Mouse (Mus musculus) stomach, postnatal 0 days (tissue): Measurements from ENCODE around the gene Hltf. TPM values are rescaled to one million over a fixed set of nuclear protein-coding genes. Genes with fewer than 3 reads are reported as not detected.
"Not testable (repeated sequence)": the region's sequence is repeated elsewhere in the genome, so short reads cannot be mapped to it uniquely, and the experiment has no call there.

Source experiments
- ATAC-seq: fragments of 200-750 bp; cut with Nextera tagmentation; 2 replicates; pipeline ENCODE4 v1.8.0; 2017; ENCODE audit not compliant: low FRiP score, low TSS enrichment
- DNase-seq: peaks from one replicate; pipeline ENCODE4 v3.0.0-alpha.2; 2016; ENCODE audit warnings: low spot score
- H3K27ac ChIP-seq: fragments of 300-500 bp; sonication (generic); replicated peaks from 2 replicates; pipeline ENCODE4 v1.5.1; 2014; ENCODE audit warnings: mild to moderate bottlenecking, control low read depth
- H3K27me3 ChIP-seq: fragments of 300-500 bp; sonication (generic); 2 replicates; pipeline ENCODE4 v1.6.1; 2014; ENCODE audit warnings: low read length; ENCODE audit not compliant: control insufficient read depth, insufficient read depth
- H3K36me3 ChIP-seq: fragments of 300-500 bp; sonication (generic); 2 replicates; pipeline ENCODE4 v1.6.1; 2014; ENCODE audit warnings: low read length, mixed read lengths; ENCODE audit not compliant: control insufficient read depth, insufficient read depth
- H3K4me1 ChIP-seq: fragments of 300-500 bp; sonication (generic); replicated peaks from 2 replicates; pipeline ENCODE4 v1.6.1; 2014; ENCODE audit warnings: antibody characterized with exemption; ENCODE audit not compliant: control insufficient read depth, insufficient read depth
- H3K4me2 ChIP-seq: fragments of 300-500 bp; sonication (generic); replicated peaks from 2 replicates; pipeline ENCODE4 v1.6.1; 2014; ENCODE audit warnings: low read depth, mild to moderate bottlenecking, control low read depth, moderate library complexity
- H3K4me3 ChIP-seq: fragments of 300-500 bp; sonication (generic); 2 replicates; pipeline ENCODE4 v1.5.1; 2014; ENCODE audit warnings: low read depth, low read length, control low read depth
- H3K9ac ChIP-seq: fragments of 300-500 bp; sonication (generic); 2 replicates; pipeline ENCODE4 v1.6.1; 2014; ENCODE audit warnings: mild to moderate bottlenecking, low read length, control low read depth, mixed read lengths
- H3K9me3 ChIP-seq: fragments of 300-500 bp; sonication (generic); 2 replicates; pipeline ENCODE4 v1.6.1; 2016; ENCODE audit warnings: low read length; ENCODE audit not compliant: control insufficient read depth
- CTCF ChIP-seq: IDR thresholded peaks from 2 replicates; pipeline ENCODE4 v1.5.1; 2016; ENCODE audit warnings: antibody characterized with exemption, low read depth, mild to moderate bottlenecking, moderate library complexity
- EP300 ChIP-seq: optimal IDR thresholded peaks from 2 replicates; pipeline ENCODE3; 2016; ENCODE audit warnings: antibody characterized with exemption
- WGBS: fragments of 180-500 bp; shearing (Covaris S2); extraction: QIAGEN DNeasy Blood & Tissue Kit; methylation state at CpG from one replicate; pipeline ENCODE4 v1.1.7; 2014; 5-methylcytosine and 5-hydroxymethylcytosine counted together
- polyA plus RNA-seq: library from polyadenylated mRNA; unstranded; fragments of >200 nt; fragmentation: Nextera tagmentation; extraction: Ambion mirVana; gene quantifications from 2 replicates; pipeline ENCODE4 v1.2.1, GENCODE M21; 2015

Gene Hltf
- polyA plus RNA-seq, 1 experiment from 2014 or later, result 9.2 TPM

- H3K4me2 ChIP-seq, result peak within 1 kb of the TSS; percentile 67
- no peaks in the 10 kb centered on the region for H3K27me3 ChIP-seq
- H3K9me3 ChIP-seq, result no peaks in the 10 kb centered on the region
- no peaks in the 10 kb centered on the region for H3K4me1 ChIP-seq
- H3K27ac ChIP-seq, result peak within 1 kb of the TSS; percentile 80; the same call in 1 of the 2 replicates
- H3K9ac ChIP-seq, result peak within 1 kb of the TSS; percentile 67
- DNase-seq (peak; percentile 88), ATAC-seq (peak; percentile 99)
- peak within 1 kb of the TSS; percentile 76 for H3K4me3 ChIP-seq
- WGBS, result under 1% methylated on average over 47 of the region's 47 CpGs
- TF ChIP-seq EP300, result no peak
- peak; percentile 24; the same call in 1 of the 2 replicates for TF ChIP-seq CTCF
- no peaks in the 10 kb centered on the region for H3K36me3 ChIP-seq
These were observed 22.7 kb upstream of the Hltf start, which contains the start of gene Hps3 for GRCm38 (mm10) chr3:20034719-20035404. Gene Hps3, minus strand, starts transcription at chr3:20035315.

GRCm38 (mm10) chr3:20036069-20036468 is 21.5 kb upstream of the Hltf start:
- no peaks in the 10 kb centered on the region for H3K9me3 ChIP-seq
- no peaks in the 10 kb centered on the region for H3K27me3 ChIP-seq
- no peak overlapping the region for H3K27ac ChIP-seq
- WGBS, result 78% methylated on average over 4 of the region's 4 CpGs
- ATAC-seq (no peak), DNase-seq (no peak)
- no peak overlapping the region for H3K4me3 ChIP-seq
- TF ChIP-seq CTCF, result no peak
- TF ChIP-seq EP300, result no peak
- H3K4me2 ChIP-seq, result no peak overlapping the region
- no peak overlapping the region for H3K9ac ChIP-seq
- no peaks in the 10 kb centered on the region for H3K36me3 ChIP-seq
- H3K4me1 ChIP-seq, result no peaks in the 10 kb centered on the region

GRCm38 (mm10) chr3:20041461-20041860 is 16.1 kb upstream of the Hltf start:
- not testable (repeated sequence) for H3K27me3 ChIP-seq, ATAC-seq, H3K36me3 ChIP-seq, H3K9ac ChIP-seq, DNase-seq, H3K4me3 ChIP-seq, H3K27ac ChIP-seq, H3K9me3 ChIP-seq, H3K4me2 ChIP-seq, H3K4me1 ChIP-seq
- 91% methylated on average over 7 of the region's 7 CpGs for WGBS

GRCm38 (mm10) chr3:20044736-20045135 is 12.9 kb upstream of the Hltf start:
- H3K4me1 ChIP-seq, ATAC-seq, H3K4me2 ChIP-seq, H3K36me3 ChIP-seq, H3K9ac ChIP-seq, DNase-seq, H3K27ac ChIP-seq, H3K27me3 ChIP-seq, H3K9me3 ChIP-seq, H3K4me3 ChIP-seq: not testable (repeated sequence)
- 55% methylated on average over 3 of the region's 3 CpGs for WGBS

- peak overlapping the region; percentile 82 for H3K9ac ChIP-seq
- no peak overlapping the region for H3K27ac ChIP-seq
- no peaks in the 10 kb centered on the region for H3K9me3 ChIP-seq
- no peak; the same call in 1 of the 2 replicates for ATAC-seq
- no peaks in the 10 kb centered on the region for H3K4me1 ChIP-seq
- TF ChIP-seq EP300 (no peak), CTCF (no peak)
- no peaks in the 10 kb centered on the region for H3K27me3 ChIP-seq
- H3K4me2 ChIP-seq, result peak overlapping the region; percentile 65
- no peaks in the 10 kb centered on the region for H3K36me3 ChIP-seq
- no peak for DNase-seq
- peak overlapping the region; percentile 77 for H3K4me3 ChIP-seq
- WGBS, result 0% methylated on average over 7 of the region's 9 CpGs
These were observed 558 bp downstream of the Hltf start for GRCm38 (mm10) chr3:20058197-20058541.

GRCm38 (mm10) chr3:20076145-20077053 is 18.8 kb downstream of the Hltf start:
- H3K9ac ChIP-seq, result no peak overlapping the region
- no peak overlapping the region for H3K27ac ChIP-seq
- no peaks in the 10 kb centered on the region for H3K27me3 ChIP-seq
- no peak overlapping the region for H3K4me2 ChIP-seq
- no peak for DNase-seq
- no peaks in the 10 kb centered on the region; the same call in 1 of the 2 replicates for H3K36me3 ChIP-seq
- no peak for ATAC-seq
- TF ChIP-seq EP300, result no peak
- peak; percentile 60 for TF ChIP-seq CTCF
- WGBS, result 77% methylated on average over 11 of the region's 11 CpGs
- no peak overlapping the region for H3K4me3 ChIP-seq
- H3K9me3 ChIP-seq, result no peaks in the 10 kb centered on the region
- H3K4me1 ChIP-seq, result no peaks in the 10 kb centered on the region
